Mouse (Mus musculus) limb, embryonic 15.5 days (tissue): ENCODE measurements around the gene Igbp1b. TPM values are rescaled to one million over a fixed set of nuclear protein-coding genes. Genes with fewer than 3 reads are reported as not detected.

Experiments used
- ATAC-seq: fragments of 200-750 bp; cut with Nextera tagmentation; 2 replicates; pipeline ENCODE4 v1.8.0; 2017; ENCODE audit warnings: low read depth, moderate TSS enrichment; ENCODE audit not compliant: insufficient number of reproducible peaks, low FRiP score, low TSS enrichment
- H3K27ac ChIP-seq: fragments of 300-500 bp; sonication (generic); 2 replicates; pipeline ENCODE4 v1.5.1; 2015; ENCODE audit warnings: moderate library complexity, mild to moderate bottlenecking, inconsistent platforms
- H3K27me3 ChIP-seq: fragments of 300-500 bp; sonication (generic); 2 replicates; pipeline ENCODE4 v1.6.1; 2015; ENCODE audit warnings: inconsistent platforms
- H3K36me3 ChIP-seq: fragments of 300-500 bp; sonication (generic); 2 replicates; pipeline ENCODE4 v1.6.1; 2015; ENCODE audit warnings: inconsistent platforms
- H3K4me1 ChIP-seq: fragments of 300-500 bp; sonication (generic); 2 replicates; pipeline ENCODE4 v1.6.1; 2015; ENCODE audit warnings: inconsistent platforms
- H3K4me2 ChIP-seq: fragments of 300-500 bp; sonication (generic); 2 replicates; pipeline ENCODE4 v1.6.1; 2015; ENCODE audit warnings: mild to moderate bottlenecking, inconsistent platforms
- H3K4me3 ChIP-seq: fragments of 300-500 bp; sonication (generic); 2 replicates; pipeline ENCODE4 v1.5.1; 2015; ENCODE audit warnings: mild to moderate bottlenecking, inconsistent platforms
- H3K9ac ChIP-seq: fragments of 300-500 bp; sonication (generic); 2 replicates; pipeline ENCODE4 v1.6.1; 2015; ENCODE audit warnings: inconsistent platforms
- H3K9me3 ChIP-seq: fragments of 300-500 bp; sonication (generic); 2 replicates; pipeline ENCODE4 v1.6.1; 2016; ENCODE audit warnings: inconsistent platforms
- WGBS: fragments of 180-500 bp; shearing (Covaris S2); methylation state at CpG from one replicate; pipeline ENCODE4 v1.1.7; 2015; 5-methylcytosine and 5-hydroxymethylcytosine counted together
- polyA plus RNA-seq: library from polyadenylated mRNA; unstranded; fragments of >200 nt; fragmentation: Nextera tagmentation; extraction: Ambion mirVana; gene quantifications from 2 replicates; pipeline ENCODE4 v1.2.1, GENCODE M21; 2015

Gene Igbp1b
- polyA plus RNA-seq = not detected in 2 replicates

- Histone ChIP-seq H3K27ac (no peak within 1 kb of the TSS), H3K9me3 (no peaks in the 10 kb centered on the region), H3K4me2 (no peak within 1 kb of the TSS), H3K4me1 (no peaks in the 10 kb centered on the region), H3K27me3 (no peaks in the 10 kb centered on the region), H3K4me3 (no peak within 1 kb of the TSS), H3K9ac (no peak within 1 kb of the TSS), H3K36me3 (no peaks in the 10 kb centered on the region)
- WGBS = 81% methylated on average over 3 of the region's 3 CpGs
- no peak for ATAC-seq
These were observed at the start of gene Igbp1b for GRCm38 (mm10) chr6:138658516-138658915. Gene Igbp1b, minus strand, starts transcription at chr6:138658544.

DNA sequence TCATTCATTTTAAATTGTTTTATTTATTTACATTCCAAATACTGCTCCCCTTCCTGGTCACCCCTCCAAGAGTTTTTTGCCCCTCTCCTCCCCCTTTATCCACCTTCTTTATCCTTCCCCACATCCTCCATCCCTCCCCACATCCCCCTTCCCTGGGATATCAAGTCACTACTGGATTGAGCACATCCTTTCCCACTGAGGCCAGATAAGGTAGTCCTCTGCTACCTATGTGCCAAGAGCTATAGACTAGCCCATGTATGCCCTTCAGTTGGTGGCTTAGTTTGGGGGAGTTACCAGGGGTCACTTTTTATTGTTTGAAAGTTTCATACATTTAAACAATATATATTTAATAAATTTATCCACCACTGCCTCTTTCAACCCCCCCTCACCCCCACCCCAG is 24.6 kb upstream of the Igbp1b start:
- H3K36me3 ChIP-seq = no peaks in the 10 kb centered on the region
- no peak overlapping the region for H3K9ac ChIP-seq
- no peak overlapping the region for H3K4me2 ChIP-seq
- H3K9me3 ChIP-seq = no peaks in the 10 kb centered on the region
- H3K4me3 ChIP-seq = no peak overlapping the region
- no peak overlapping the region for H3K27ac ChIP-seq
- no peaks in the 10 kb centered on the region for H3K27me3 ChIP-seq
- no peaks in the 10 kb centered on the region for H3K4me1 ChIP-seq
- ATAC-seq = no peak

DNA sequence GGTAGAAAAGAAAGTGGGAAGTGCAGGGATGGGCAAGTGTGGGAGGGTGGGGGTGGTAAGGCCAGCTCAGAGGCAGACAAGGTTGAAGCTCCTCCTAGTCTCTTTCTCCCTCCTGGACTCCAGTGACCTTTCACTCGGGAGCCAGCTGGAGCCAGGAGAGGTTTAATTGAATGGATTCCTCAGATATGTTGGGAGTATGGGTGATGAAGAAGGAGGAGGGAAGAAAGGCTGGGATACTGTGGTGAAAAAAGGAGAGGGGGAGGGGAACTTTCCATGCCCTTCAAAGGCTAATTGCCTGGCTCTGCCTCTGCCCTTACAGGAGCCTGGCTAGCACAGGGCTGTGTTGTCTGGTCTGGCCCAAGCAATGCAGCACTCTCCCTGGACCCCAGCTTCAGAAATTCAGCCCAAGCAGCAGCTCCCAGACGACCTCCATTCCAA is 14.4 kb upstream of the Igbp1b start:
- H3K4me3 ChIP-seq = no peak overlapping the region
- 0% methylated on average over 2 of the region's 2 CpGs for WGBS
- no peak overlapping the region for H3K9ac ChIP-seq
- no peaks in the 10 kb centered on the region for H3K27me3 ChIP-seq
- no peak overlapping the region for H3K4me2 ChIP-seq
- no peaks in the 10 kb centered on the region for H3K9me3 ChIP-seq
- ATAC-seq = no peak
- no peak overlapping the region for H3K27ac ChIP-seq
- no peaks in the 10 kb centered on the region for H3K4me1 ChIP-seq
- no peaks in the 10 kb centered on the region for H3K36me3 ChIP-seq

DNA sequence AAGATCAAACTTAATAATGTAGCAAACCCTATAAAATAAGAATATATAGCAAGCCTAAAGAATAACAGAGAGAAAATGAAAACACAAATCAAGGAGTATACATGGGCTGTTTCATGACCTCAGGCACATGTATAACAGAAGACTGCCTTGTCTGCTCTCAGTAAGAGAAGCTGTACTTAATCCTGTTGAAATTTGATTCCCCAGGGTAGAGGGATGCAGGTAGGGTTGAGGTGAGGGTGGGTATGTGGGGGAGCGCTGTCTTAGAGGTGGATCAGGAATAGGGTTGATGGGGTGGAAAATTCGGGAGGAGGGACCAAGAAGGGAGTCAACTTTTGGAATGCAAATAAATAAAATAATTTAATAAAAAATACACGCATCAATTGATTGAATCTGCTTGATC is 7.1 kb upstream of the Igbp1b start:
- no peak for ATAC-seq
- 70% methylated on average over 3 of the region's 3 CpGs for WGBS
- Histone ChIP-seq H3K9ac (no peak overlapping the region), H3K4me1 (no peaks in the 10 kb centered on the region), H3K4me2 (no peak overlapping the region), H3K36me3 (no peaks in the 10 kb centered on the region), H3K27ac (no peak overlapping the region), H3K4me3 (no peak overlapping the region), H3K9me3 (no peaks in the 10 kb centered on the region), H3K27me3 (no peaks in the 10 kb centered on the region)

DNA sequence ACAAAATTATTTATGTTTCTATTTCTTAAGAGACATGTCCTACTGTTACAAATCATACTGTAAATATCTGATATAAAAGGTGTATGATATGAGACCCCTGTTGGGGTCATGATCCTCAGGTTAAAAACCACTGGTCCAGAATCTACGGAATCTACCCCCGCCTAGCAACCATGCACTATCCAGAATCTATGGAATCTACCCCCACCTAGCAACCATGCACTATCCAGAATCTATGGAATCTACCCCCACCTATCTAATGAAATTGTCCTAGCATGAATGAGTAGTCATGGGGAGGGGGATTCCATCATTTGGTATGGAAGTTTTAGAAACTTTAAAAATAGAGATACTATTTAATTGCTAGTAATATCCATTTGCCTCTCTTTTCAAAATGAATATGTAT is 12.7 kb downstream of the Igbp1b start:
- 96% methylated on average over 2 of the region's 2 CpGs for WGBS
- no peak for ATAC-seq
- Histone ChIP-seq H3K4me1 (no peaks in the 10 kb centered on the region), H3K36me3 (no peaks in the 10 kb centered on the region), H3K27ac (no peak overlapping the region), H3K4me3 (no peak overlapping the region), H3K9ac (no peak overlapping the region), H3K9me3 (no peaks in the 10 kb centered on the region), H3K4me2 (no peak overlapping the region), H3K27me3 (no peaks in the 10 kb centered on the region)

GRCm38 (mm10) chr6:138639351-138639750 is 19.0 kb downstream of the Igbp1b start:
- Histone ChIP-seq H3K36me3 (no peaks in the 10 kb centered on the region), H3K27me3 (no peaks in the 10 kb centered on the region), H3K27ac (no peak overlapping the region), H3K9ac (no peak overlapping the region), H3K4me3 (no peak overlapping the region), H3K9me3 (no peaks in the 10 kb centered on the region), H3K4me1 (no peaks in the 10 kb centered on the region), H3K4me2 (no peak overlapping the region)
- no peak for ATAC-seq
- 59% methylated on average over 4 of the region's 4 CpGs for WGBS

GRCm38 (mm10) chr6:138620786-138621185 is 37.6 kb downstream of the Igbp1b start:
- H3K4me1 ChIP-seq = no peaks in the 10 kb centered on the region
- no peak overlapping the region for H3K27ac ChIP-seq
- ATAC-seq = no peak
- H3K4me2 ChIP-seq = no peak overlapping the region
- H3K27me3 ChIP-seq = no peaks in the 10 kb centered on the region
- no peaks in the 10 kb centered on the region for H3K9me3 ChIP-seq
- no peaks in the 10 kb centered on the region for H3K36me3 ChIP-seq
- H3K4me3 ChIP-seq = no peak overlapping the region
- H3K9ac ChIP-seq = no peak overlapping the region

GRCm38 (mm10) chr6:138618396-138618795 is 39.9 kb downstream of the Igbp1b start:
- no peak overlapping the region for H3K4me2 ChIP-seq
- no peak for ATAC-seq
- WGBS = 93% methylated on average over 3 of the region's 3 CpGs
- no peaks in the 10 kb centered on the region for H3K27me3 ChIP-seq
- no peaks in the 10 kb centered on the region for H3K4me1 ChIP-seq
- no peaks in the 10 kb centered on the region for H3K9me3 ChIP-seq
- H3K27ac ChIP-seq = no peak overlapping the region
- no peak overlapping the region for H3K9ac ChIP-seq
- H3K4me3 ChIP-seq = no peak overlapping the region
- no peaks in the 10 kb centered on the region for H3K36me3 ChIP-seq

Other genes with a start within 250 kb of the Igbp1b start
- 0.67 and 1.3 TPM in 2 replicates for gene Lmo3, start 76.6 kb downstream of the Igbp1b start, polyA plus RNA-seq